Mouse (Mus musculus): ENCODE measurements around the gene Alkbh3. TPM values are rescaled to one million over a fixed set of nuclear protein-coding genes. Genes with fewer than 3 reads are reported as not detected.

The Alkbh3 gene
- 10 to 100 TPM; 54.8 to 55.7 TPM for total RNA-seq (2021)
- long read RNA-seq, experiment 1, transcript Alkbh3-201 (10 exons, 1,228 nt) = major isoform, 12 of 57 reads
- long read RNA-seq, experiment 1, partial matches to known transcripts = 13 of 57 reads
- long read RNA-seq, experiment 1, other reads (novel, unspliced or antisense) = 32 of 57 reads
- long read RNA-seq, experiment 2, transcript Alkbh3-201 (10 exons, 1,228 nt) = major isoform, 17 of 79 reads
- long read RNA-seq, experiment 2, partial matches to known transcripts = 5 of 79 reads
- long read RNA-seq, experiment 2, other reads (novel, unspliced or antisense) = 57 of 79 reads

- no peak for TF ChIP-seq CTCF (IDR thresholded peaks at IDR 0.05)
- intact Hi-C loops (cut with DNase I) = no loop called here
- H3K27ac ChIP-seq = peak within 1 kb of the TSS; percentile 95
- H3K4me3 ChIP-seq = peak within 1 kb of the TSS; percentile 90
- DNase-seq = peak; percentile 94
Observed at GRCm38 (mm10) chr2:94010335-94011291, at the start of gene Alkbh3. TSS of gene Alkbh3 (minus strand) at chr2:94010807.

- intact Hi-C loops (cut with DNase I) = no loop called here
- TF ChIP-seq CTCF (IDR thresholded peaks at IDR 0.05) = peak; percentile 53
- H3K4me3 ChIP-seq = no peak overlapping the region
- H3K27ac ChIP-seq = no peak overlapping the region
- DNase-seq = peak; percentile 38
Observed at GRCm38 (mm10) chr2:94059459-94059858, 48.9 kb upstream of the Alkbh3 start.

- peak; percentile 81 for TF ChIP-seq CTCF (IDR thresholded peaks at IDR 0.05)
- no peak overlapping the region for H3K4me3 ChIP-seq
- intact Hi-C loops (cut with DNase I) = loop anchor here (2.0 kb wide), 1 partner anchor 190 kb away; no protein-coding TSS in a partner anchor
- DNase-seq = no peak
- no peak overlapping the region for H3K27ac ChIP-seq
Observed at GRCm38 (mm10) chr2:94054813-94055212, 44.2 kb upstream of the Alkbh3 start.

- Histone ChIP-seq H3K4me3 (no peak overlapping the region), H3K27ac (no peak overlapping the region)
- DNase-seq = no peak
- intact Hi-C loops (cut with DNase I) = no loop called here
- no peak for TF ChIP-seq CTCF (IDR thresholded peaks at IDR 0.05)
Observed at GRCm38 (mm10) chr2:94051952-94052351, 41.3 kb upstream of the Alkbh3 start.

GRCm38 (mm10) chr2:94050901-94051300 is 40.3 kb upstream of the Alkbh3 start:
- no peak for DNase-seq
- TF ChIP-seq CTCF (IDR thresholded peaks at IDR 0.05) = no peak
- Histone ChIP-seq H3K4me3 (no peak overlapping the region), H3K27ac (no peak overlapping the region)
- intact Hi-C loops (cut with DNase I) = no loop called here

- TF ChIP-seq CTCF (IDR thresholded peaks at IDR 0.05) = no peak
- Histone ChIP-seq H3K27ac (no peak overlapping the region), H3K4me3 (no peak overlapping the region)
- intact Hi-C loops (cut with DNase I) = no loop called here
- DNase-seq = no peak
Observed at GRCm38 (mm10) chr2:94049471-94050176, 39.0 kb upstream of the Alkbh3 start.

GRCm38 (mm10) chr2:94048733-94049470 is 38.3 kb upstream of the Alkbh3 start:
- no peak overlapping the region for H3K27ac ChIP-seq
- H3K4me3 ChIP-seq = no peak overlapping the region
- intact Hi-C loops (cut with DNase I) = no loop called here
- TF ChIP-seq CTCF (IDR thresholded peaks at IDR 0.05) = no peak
- no peak for DNase-seq

GRCm38 (mm10) chr2:94048271-94048670 is 37.7 kb upstream of the Alkbh3 start:
- H3K4me3 ChIP-seq = no peak overlapping the region
- no peak for TF ChIP-seq CTCF (IDR thresholded peaks at IDR 0.05)
- intact Hi-C loops (cut with DNase I) = no loop called here
- no peak for DNase-seq
- H3K27ac ChIP-seq = no peak overlapping the region

GRCm38 (mm10) chr2:94045411-94046090 is 34.9 kb upstream of the Alkbh3 start:
- peak overlapping the region; percentile 72 for H3K27ac ChIP-seq
- H3K4me3 ChIP-seq = no peak overlapping the region
- TF ChIP-seq CTCF (IDR thresholded peaks at IDR 0.05) = no peak
- no peak for DNase-seq
- intact Hi-C loops (cut with DNase I) = no loop called here

- no peak for TF ChIP-seq CTCF (IDR thresholded peaks at IDR 0.05)
- DNase-seq = no peak
- 0 out of 2 replicates have a peak overlapping the region, but pooled peaks have one; percentile 5 for H3K4me3 ChIP-seq
- intact Hi-C loops (cut with DNase I) = no loop called here
- peak overlapping the region; percentile 72 for H3K27ac ChIP-seq
Observed at GRCm38 (mm10) chr2:94044174-94044573, 33.6 kb upstream of the Alkbh3 start.

- no peak overlapping the region for H3K27ac ChIP-seq
- no peak for DNase-seq
- intact Hi-C loops (cut with DNase I) = no loop called here
- no peak for TF ChIP-seq CTCF (IDR thresholded peaks at IDR 0.05)
- 0 out of 2 replicates have a peak overlapping the region, but pooled peaks have one; percentile 5 for H3K4me3 ChIP-seq
Observed at GRCm38 (mm10) chr2:94043662-94044061, 33.1 kb upstream of the Alkbh3 start.
